Mouse (Mus musculus) CH12.LX (cell line): ENCODE results near the gene Trafd1.
A peak's percentile ranks its signal among the peaks of the same experiment; 100 is the strongest.
"Not testable (repeated sequence)": the region's sequence is repeated elsewhere in the genome, so short reads cannot be mapped to it uniquely, and the experiment has no call there.

ENCODE experiments used
- CTCF ChIP-seq, 2 experiments: IDR thresholded peaks in 1 of 2; conservative IDR thresholded peaks in 1 of 2; 2 replicates each; pipeline ENCODE4 v1.5.1; 2011 to 2012; ENCODE audit warnings: low read depth in 2 of 2, low read length in 2 of 2, improper control_type of control experiment in 1 of 2, inconsistent platforms in 1 of 2, mild to moderate bottlenecking in 1 of 2, moderate library complexity in 1 of 2
- HCFC1 ChIP-seq: IDR thresholded peaks from 2 replicates; pipeline ENCODE4 v1.6.1; 2012; ENCODE audit warnings: low read depth, mild to moderate bottlenecking, inconsistent platforms, low read length, improper control_type of control experiment
- MAFK ChIP-seq: IDR thresholded peaks from 2 replicates; pipeline ENCODE4 v1.6.1; 2011; ENCODE audit warnings: low read length, improper control_type of control experiment; ENCODE audit not compliant: insufficient replicate concordance
- MEF2A ChIP-seq: IDR thresholded peaks from 2 replicates; pipeline ENCODE4 v1.6.1; 2014; ENCODE audit warnings: low read depth, mild to moderate bottlenecking, inconsistent platforms, low read length, improper control_type of control experiment, borderline replicate concordance
- POLR2A ChIP-seq: IDR thresholded peaks from 2 replicates; pipeline ENCODE4 v1.6.1; 2011; ENCODE audit warnings: low read depth, mild to moderate bottlenecking, improper control_type of control experiment, low read length
- SMC3 ChIP-seq: IDR thresholded peaks from 2 replicates; pipeline ENCODE4 v1.6.1; 2011; ENCODE audit warnings: low read depth, low read length, improper control_type of control experiment
- TBP ChIP-seq: conservative IDR thresholded peaks from 2 replicates; pipeline ENCODE4 v1.6.1; 2011; ENCODE audit warnings: low read depth, low read length, improper control_type of control experiment
- USF2 ChIP-seq: conservative IDR thresholded peaks from 2 replicates; pipeline ENCODE4 v1.6.1; 2011; ENCODE audit warnings: low read depth, low read length, improper control_type of control experiment
- ZKSCAN1 ChIP-seq: IDR thresholded peaks from 2 replicates; pipeline ENCODE4 v1.6.1; 2012; ENCODE audit warnings: low read depth, inconsistent platforms, low read length, improper control_type of control experiment, borderline replicate concordance

DNA sequence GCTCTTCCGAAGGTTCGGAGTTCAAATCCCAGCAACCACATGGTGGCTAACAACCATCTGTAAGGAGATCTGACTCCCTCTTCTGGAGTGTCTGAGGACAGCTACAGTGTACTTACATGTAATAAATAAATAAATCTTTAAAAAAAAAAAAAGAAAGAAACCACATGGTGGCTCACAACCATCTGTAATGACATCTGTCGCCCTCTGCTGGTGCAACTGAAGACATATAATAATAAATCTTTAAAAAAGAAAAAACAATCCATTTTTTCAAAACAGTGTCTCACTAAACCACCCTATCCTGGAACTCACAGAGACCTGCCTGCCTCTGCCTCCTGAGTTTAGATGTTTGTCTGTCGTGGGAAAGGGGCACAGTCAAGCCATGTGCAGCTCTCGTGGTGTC, 8.5 kb downstream of the Trafd1 start:
- TF ChIP-seq CTCF (conservative IDR thresholded peaks at IDR 0.05 in 1 of 2, IDR thresholded peaks at IDR 0.05 in 1 of 2; ENCODE audit: low read depth in 2 of 2, low read length in 2 of 2) (peak in 1 of 2 experiments; percentile 70; a peak in 2 of 4 replicates), SMC3 (peak; percentile 31; the same call in 1 of the 2 replicates)
- TF ChIP-seq MEF2A, HCFC1, ZKSCAN1, MAFK, USF2, POLR2A, TBP: not testable (repeated sequence)
